Mouse (Mus musculus) liver, adult (tissue): ENCODE data around the gene Rtn4rl1.

Experiments used
- GATA4 ChIP-seq: IDR thresholded peaks from 2 replicates; pipeline ENCODE4 v1.6.1; 2014; ENCODE audit warnings: mild to moderate bottlenecking, low read length; ENCODE audit not compliant: insufficient replicate concordance

Rtn4rl1 gene

GRCm38 (mm10) chr11:75280435-75281001 lies 86.9 kb downstream of the Rtn4rl1 start:
- no peak for TF ChIP-seq GATA4

GRCm38 (mm10) chr11:75281380-75282256 lies 88.0 kb downstream of the Rtn4rl1 start:
- TF ChIP-seq GATA4, result no peak

GRCm38 (mm10) chr11:75282496-75283120 lies 89.0 kb downstream of the Rtn4rl1 start:
- no peak for TF ChIP-seq GATA4

GRCm38 (mm10) chr11:75285893-75286467 lies 92.4 kb downstream of the Rtn4rl1 start:
- TF ChIP-seq GATA4, result no peak

- TF ChIP-seq GATA4, result no peak
These were observed 93.3 kb downstream of the Rtn4rl1 start for GRCm38 (mm10) chr11:75286868-75287267.

GRCm38 (mm10) chr11:75287940-75288339 lies 94.4 kb downstream of the Rtn4rl1 start:
- TF ChIP-seq GATA4, result no peak

- no peak for TF ChIP-seq GATA4
These were observed 94.9 kb downstream of the Rtn4rl1 start for GRCm38 (mm10) chr11:75288517-75288916.

- no peak for TF ChIP-seq GATA4
These were observed 95.5 kb downstream of the Rtn4rl1 start for GRCm38 (mm10) chr11:75289120-75289519.

- TF ChIP-seq GATA4, result no peak
These were observed 97.1 kb downstream of the Rtn4rl1 start for GRCm38 (mm10) chr11:75290566-75291271.

GRCm38 (mm10) chr11:75291389-75292215 lies 98.0 kb downstream of the Rtn4rl1 start:
- no peak for TF ChIP-seq GATA4

GRCm38 (mm10) chr11:75292281-75292680 lies 98.7 kb downstream of the Rtn4rl1 start:
- TF ChIP-seq GATA4, result no peak

GRCm38 (mm10) chr11:75293852-75294361 lies 100.3 kb downstream of the Rtn4rl1 start:
- TF ChIP-seq GATA4, result no peak

- TF ChIP-seq GATA4, result no peak
These were observed 101.3 kb downstream of the Rtn4rl1 start for GRCm38 (mm10) chr11:75294862-75295261.

- no peak for TF ChIP-seq GATA4
These were observed 102.9 kb downstream of the Rtn4rl1 start for GRCm38 (mm10) chr11:75296406-75297005.

GRCm38 (mm10) chr11:75297631-75298030 lies 104.0 kb downstream of the Rtn4rl1 start:
- TF ChIP-seq GATA4, result no peak
